Mouse (Mus musculus) large intestine, adult 2 months (tissue): ENCODE results near the gene Trpm5. TPM values are rescaled to one million over a fixed set of nuclear protein-coding genes. Genes with fewer than 3 reads are reported as not detected.
A peak's percentile ranks its signal among the peaks of the same experiment; 100 is the strongest.

Source experiments
- DNase-seq: peaks from one replicate; pipeline ENCODE4 v3.0.0-alpha.2; 2012; ENCODE audit warnings: low read depth, low spot score
- WGBS: fragments of 180-500 bp; shearing (Covaris S2); methylation state at CpG from one replicate; pipeline ENCODE4 v1.1.7; 2018; 5-methylcytosine and 5-hydroxymethylcytosine counted together
- polyA plus RNA-seq: library from polyadenylated mRNA; depleted of rRNA; stranded (reverse); fragments of >200 nt; gene quantifications from 2 replicates; pipeline ENCODE4 v1.2.3, GENCODE M21; 2012; rRNA removed

The Trpm5 gene
- polyA plus RNA-seq: 6.5 and 13.2 TPM in 2 replicates

DNA sequence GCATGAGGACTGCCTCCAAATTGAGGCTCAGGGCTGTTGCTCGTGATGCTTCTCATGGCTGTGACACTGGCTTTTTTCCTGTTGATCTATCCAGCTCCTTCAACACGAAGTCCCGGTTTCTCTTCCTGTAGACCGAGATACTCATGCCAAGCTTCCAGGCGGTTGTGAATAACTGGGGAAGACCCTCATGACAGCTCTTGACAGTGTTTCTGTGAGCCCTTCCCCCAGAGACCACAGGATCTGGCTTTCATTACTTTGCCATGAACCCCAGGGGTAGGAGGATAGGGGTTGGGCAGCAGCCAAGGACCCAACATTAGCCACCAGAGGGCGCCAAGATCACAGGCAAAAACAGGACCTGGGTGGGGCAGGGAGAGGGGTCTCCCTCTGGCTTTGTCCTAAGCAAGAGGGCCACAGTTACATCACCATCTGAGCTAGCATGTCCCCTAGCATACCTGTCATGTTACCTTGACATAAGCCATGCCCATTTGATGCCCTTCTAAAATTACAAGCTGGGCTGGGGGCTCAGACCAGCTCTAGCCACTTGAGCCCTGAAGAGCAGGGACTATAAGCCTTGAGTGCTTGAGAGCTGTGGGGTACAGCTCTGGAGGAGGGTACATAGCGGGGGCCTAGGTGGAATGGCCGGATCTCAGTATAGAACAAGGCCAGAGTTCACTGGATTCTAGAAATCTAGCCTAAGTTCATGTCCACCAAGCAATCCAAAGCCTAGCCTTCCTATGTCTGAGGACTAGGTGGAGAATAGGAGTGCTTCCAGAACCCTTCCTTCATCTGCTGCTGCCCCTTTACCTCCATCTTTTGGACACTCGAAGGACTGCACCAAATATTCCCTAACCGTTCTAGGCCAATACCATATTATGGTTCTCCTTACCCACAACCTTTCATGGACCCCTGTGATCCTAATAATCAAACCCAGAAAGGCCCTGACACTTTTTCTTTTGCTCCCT lies at the start of gene Trpm5:
Gene Trpm5 (minus strand): TSS at position 51 of the 962 bp plus-strand sequence.
- DNase-seq: no peak
- WGBS: 42% methylated on average over 10 of the region's 10 CpGs

- no peak for DNase-seq
- WGBS: 69% methylated on average over 2 of the region's 2 CpGs
Measured at GRCm38 (mm10) chr7:143142680-143143079, 48.2 kb upstream of the Trpm5 start.

- no peak for DNase-seq
- WGBS: 68% methylated on average over 4 of the region's 4 CpGs
Measured at GRCm38 (mm10) chr7:143139932-143140331, 45.5 kb upstream of the Trpm5 start.

- 35% methylated on average over 1 of the region's 1 CpGs for WGBS
- DNase-seq: no peak
Measured at GRCm38 (mm10) chr7:143138789-143139188, 44.3 kb upstream of the Trpm5 start.

DNA sequence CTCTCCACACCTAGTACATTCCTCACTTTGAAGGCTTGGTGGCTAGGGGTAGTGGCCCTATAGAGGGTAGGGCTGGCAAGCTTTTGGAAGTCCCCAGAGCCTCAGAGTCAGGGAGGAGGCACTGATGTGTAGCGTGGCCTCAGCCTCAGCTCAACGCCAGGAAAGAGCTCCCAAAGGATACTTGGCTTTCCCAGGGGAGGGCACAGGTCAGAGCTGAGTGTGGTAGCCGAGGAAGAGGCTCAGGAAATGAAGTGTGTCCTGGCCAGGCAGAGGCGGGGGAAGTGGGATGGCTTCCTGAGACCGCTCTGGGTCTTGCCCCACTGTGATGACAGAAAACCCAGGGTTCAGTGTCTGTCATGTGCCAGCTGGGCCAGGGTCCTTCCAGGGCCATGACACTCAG lies 42.1 kb upstream of the Trpm5 start:
- WGBS: 57% methylated on average over 5 of the region's 5 CpGs
- no peak for DNase-seq

DNA sequence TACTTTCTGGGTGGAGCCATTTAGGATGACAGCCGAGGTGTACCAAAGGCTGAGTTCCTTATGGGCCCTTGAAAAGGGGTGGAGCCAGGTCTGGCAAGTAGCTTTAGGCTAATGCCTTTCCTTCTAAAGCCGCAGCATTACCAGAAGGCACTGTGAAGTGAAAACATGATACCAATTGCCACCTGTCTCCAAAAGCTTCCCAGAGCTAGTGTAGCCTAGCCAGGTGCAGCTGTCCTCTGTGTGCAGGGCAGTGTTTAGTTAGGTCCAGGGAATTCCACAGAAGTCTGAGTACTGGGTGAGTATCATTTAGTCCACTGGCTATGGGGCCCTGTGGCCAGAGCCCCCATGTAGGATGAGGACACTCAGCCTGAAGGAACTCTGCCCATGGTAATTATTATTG lies 41.7 kb upstream of the Trpm5 start:
- 29% methylated on average over 2 of the region's 2 CpGs for WGBS
- no peak for DNase-seq

- 76% methylated on average over 5 of the region's 5 CpGs for WGBS
- DNase-seq: no peak
Measured at GRCm38 (mm10) chr7:143132815-143133214, 38.4 kb upstream of the Trpm5 start.

- DNase-seq: no peak
- 62% methylated on average over 3 of the region's 3 CpGs for WGBS
Measured at GRCm38 (mm10) chr7:143124902-143125301, 30.5 kb upstream of the Trpm5 start.

- 10% methylated on average over 6 of the region's 6 CpGs for WGBS
- no peak for DNase-seq
Measured at GRCm38 (mm10) chr7:143123876-143124669, 29.6 kb upstream of the Trpm5 start.

GRCm38 (mm10) chr7:143122191-143122590 lies 27.7 kb upstream of the Trpm5 start:
- 42% methylated on average over 5 of the region's 5 CpGs for WGBS
- peak; percentile 51 for DNase-seq

- 18% methylated on average over 3 of the region's 3 CpGs for WGBS
- DNase-seq: no peak
Measured at GRCm38 (mm10) chr7:143119826-143120225, 25.4 kb upstream of the Trpm5 start.

- peak; percentile 63 for DNase-seq
- WGBS: 0% methylated on average over 1 of the region's 1 CpGs
Measured at GRCm38 (mm10) chr7:143119407-143119806, 25.0 kb upstream of the Trpm5 start.

GRCm38 (mm10) chr7:143116521-143116920 lies 22.1 kb upstream of the Trpm5 start:
- WGBS: 43% methylated on average over 5 of the region's 5 CpGs

DNA sequence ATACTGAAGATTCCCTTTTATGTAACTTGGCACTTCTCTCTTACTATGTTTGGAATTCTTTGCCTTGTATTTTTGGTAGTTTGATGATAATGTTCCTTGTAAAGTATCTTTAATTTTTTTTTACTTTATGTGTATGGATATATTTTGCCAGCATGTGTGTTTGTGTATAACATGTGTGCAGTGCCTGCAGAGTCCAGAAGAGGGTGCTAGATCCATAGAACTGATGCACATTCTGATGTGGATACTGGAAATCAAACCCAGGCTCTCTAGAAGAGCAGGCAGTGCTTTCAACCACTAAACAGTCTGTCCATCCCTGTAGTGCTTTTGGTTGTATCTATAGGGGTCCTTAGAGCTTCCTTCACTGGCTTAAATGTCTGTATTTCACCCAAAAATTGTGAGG lies 20.3 kb upstream of the Trpm5 start:
- DNase-seq: no peak

More at GRCm38 (mm10) chr7:143116521-143116920, 22.1 kb upstream of the Trpm5 start:
- no peak for DNase-seq

DNA sequence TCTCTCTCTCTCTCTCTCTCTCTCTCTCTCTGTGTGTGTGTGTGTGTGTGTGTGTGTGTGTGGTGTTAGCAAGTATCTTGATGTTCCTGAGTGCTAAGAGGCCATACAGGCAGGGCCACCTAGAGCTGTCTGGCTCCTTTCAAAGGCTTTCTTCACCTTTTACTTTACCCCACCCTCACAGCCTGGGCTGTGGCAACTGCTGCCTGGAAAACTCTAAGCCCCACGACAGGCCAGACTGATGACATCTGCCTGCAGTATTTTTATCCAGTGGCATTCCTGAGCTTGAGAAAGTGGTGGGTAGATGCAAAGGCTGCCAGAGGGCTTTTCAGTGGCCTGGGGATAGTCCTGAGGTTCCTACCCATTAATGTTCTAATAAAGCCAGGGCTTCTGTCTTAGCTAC lies 18.0 kb upstream of the Trpm5 start:
- whole genome bisulfite sequencing: 14% methylated on average over 1 of the region's 1 CpGs
- DNase-seq: no peak

DNA sequence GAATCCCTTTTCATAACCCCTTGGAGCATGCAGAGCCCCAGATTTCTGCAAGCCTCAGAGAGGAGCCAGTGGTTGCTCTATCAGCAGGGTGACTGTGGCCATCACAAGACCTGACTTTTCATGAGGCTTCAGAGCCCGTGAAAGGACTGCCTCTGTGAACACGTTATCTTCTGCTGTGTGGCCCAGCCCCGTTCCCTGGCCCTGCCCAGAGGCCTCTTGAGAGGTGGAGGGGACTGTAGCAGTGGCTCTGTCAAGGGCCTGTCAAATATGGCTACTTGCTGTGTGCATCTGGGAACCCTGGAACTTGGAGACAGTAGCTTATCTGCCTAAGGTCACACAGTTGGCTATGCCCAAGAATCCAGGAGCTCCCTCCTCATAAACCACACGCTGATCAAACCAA lies 17.3 kb upstream of the Trpm5 start:
- no peak for DNase-seq
- 33% methylated on average over 4 of the region's 4 CpGs for WGBS

DNA sequence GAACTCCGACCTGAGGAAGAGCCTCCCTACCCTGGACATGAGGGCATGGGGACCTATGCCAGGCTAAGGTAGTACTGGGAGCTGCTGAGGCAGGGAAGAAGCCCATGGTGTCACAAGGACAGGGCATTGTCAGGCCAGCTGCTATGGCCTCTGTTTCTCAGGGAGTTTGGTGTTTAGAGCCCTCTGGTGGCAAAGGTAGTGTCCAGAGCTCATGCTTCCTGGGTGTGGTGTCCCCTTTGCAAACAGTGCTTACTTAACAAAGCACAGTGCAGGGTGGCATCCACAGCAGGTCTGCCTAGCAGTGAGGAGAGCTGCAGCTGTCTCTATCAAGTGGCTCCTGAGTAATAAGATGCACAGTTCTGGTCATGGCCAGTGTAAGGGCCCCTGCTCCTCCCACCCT lies 16.4 kb upstream of the Trpm5 start:
- WGBS: 22% methylated on average over 1 of the region's 1 CpGs
- no peak for DNase-seq

DNA sequence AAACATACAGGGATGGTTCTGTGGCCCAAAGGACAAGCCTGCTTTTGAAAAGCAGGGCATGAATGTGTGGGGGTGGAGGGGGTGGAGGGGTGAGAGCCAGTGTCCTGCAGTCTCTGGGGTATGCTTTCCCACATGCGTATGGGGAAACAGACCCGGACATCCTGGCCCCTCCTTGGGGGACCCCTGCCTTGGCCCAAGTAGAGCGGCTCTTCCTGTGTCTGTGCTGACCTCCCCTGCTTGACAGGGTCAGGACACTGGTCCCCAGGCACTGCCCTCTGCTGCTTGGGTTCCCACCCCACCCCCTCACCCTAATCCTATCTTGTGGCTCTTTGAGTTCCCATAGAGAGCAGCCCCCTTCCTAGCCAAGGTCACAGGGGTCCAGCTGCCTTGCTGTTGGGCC lies 15.3 kb upstream of the Trpm5 start:
- WGBS: 15% methylated on average over 3 of the region's 3 CpGs
- no peak for DNase-seq

DNA sequence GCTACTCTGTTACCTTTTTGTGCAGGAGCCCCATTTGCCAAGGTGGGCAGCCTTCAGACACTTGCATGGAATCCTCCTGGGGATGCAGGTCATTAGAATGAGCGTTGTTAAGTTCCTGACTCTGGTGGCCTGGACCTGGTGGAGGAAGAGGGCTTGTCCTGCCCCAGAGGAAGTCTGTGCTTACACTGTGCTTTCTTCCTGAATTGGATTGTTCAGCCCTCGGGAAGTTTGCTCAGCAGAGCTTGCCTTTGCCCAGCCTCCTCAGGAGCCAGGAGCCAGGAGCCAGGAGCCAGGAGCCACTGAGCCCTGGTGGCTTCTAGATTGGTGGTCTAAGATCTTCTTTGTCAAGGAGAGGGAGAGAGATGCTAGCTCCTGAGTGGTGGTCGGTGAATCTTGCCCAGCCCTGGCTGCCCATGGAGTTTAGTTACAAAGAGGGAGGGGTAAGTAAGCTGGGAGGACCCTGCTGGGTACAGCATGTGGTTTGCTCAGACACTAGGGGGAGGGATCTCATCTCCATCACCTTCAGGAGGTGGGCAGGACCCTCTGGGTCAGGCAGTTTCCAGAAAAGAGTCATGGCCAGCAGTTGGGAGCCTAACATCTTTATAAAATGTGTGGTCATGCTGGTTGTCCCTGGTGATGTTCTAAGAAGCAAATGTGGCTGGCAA lies 14.7 kb upstream of the Trpm5 start:
- DNase-seq: no peak
- 7% methylated on average over 3 of the region's 3 CpGs for WGBS

- DNase-seq: no peak
Measured at GRCm38 (mm10) chr7:143108200-143108599, 13.8 kb upstream of the Trpm5 start.

More at GRCm38 (mm10) chr7:143108200-143108599, 13.8 kb upstream of the Trpm5 start:
- WGBS: 16% methylated on average over 5 of the region's 5 CpGs
